Mouse (Mus musculus) forebrain, embryonic 14.5 days (tissue): ENCODE data around the gene Mbnl2. TPM values are rescaled to one million over a fixed set of nuclear protein-coding genes. Genes with fewer than 3 reads are reported as not detected.

Source experiments
- ATAC-seq: fragments of 200-750 bp; cut with Nextera tagmentation; 2 replicates; pipeline ENCODE4 v1.8.0; 2017; ENCODE audit warnings: mild to moderate bottlenecking, moderate library complexity
- DNase-seq: peaks from one replicate; pipeline ENCODE4 v3.0.0-alpha.2; 2015; ENCODE audit warnings: low spot score
- H3K27ac ChIP-seq: fragments of 300-500 bp; sonication (generic); 2 replicates; pipeline ENCODE4 v1.5.1; 2014; ENCODE audit warnings: low read depth, mild to moderate bottlenecking, control low read depth, low read length, moderate library complexity
- H3K27me3 ChIP-seq: fragments of 300-500 bp; sonication (generic); replicated peaks from 2 replicates; pipeline ENCODE4 v1.6.1; 2014; ENCODE audit warnings: low read length, control low read depth, mixed read lengths; ENCODE audit not compliant: control insufficient read depth, insufficient read depth
- H3K36me3 ChIP-seq: fragments of 300-500 bp; sonication (generic); 2 replicates; pipeline ENCODE4 v1.6.1; 2014; ENCODE audit warnings: low read length, control low read depth; ENCODE audit not compliant: control insufficient read depth, insufficient read depth
- H3K4me1 ChIP-seq: fragments of 300-500 bp; sonication (generic); 2 replicates; pipeline ENCODE4 v1.6.1; 2014; ENCODE audit warnings: antibody characterized with exemption, low read length, control low read depth; ENCODE audit not compliant: control insufficient read depth, insufficient read depth
- H3K4me2 ChIP-seq: fragments of 300-500 bp; sonication (generic); 2 replicates; pipeline ENCODE4 v1.6.1; 2014; ENCODE audit warnings: mild to moderate bottlenecking, control low read depth, low read length
- H3K4me3 ChIP-seq: fragments of 300-500 bp; sonication (generic); 2 replicates; pipeline ENCODE4 v1.5.1; 2014; ENCODE audit warnings: low read depth, low read length, control low read depth
- H3K9ac ChIP-seq: fragments of 300-500 bp; sonication (generic); 2 replicates; pipeline ENCODE4 v1.6.1; 2014; ENCODE audit warnings: mild to moderate bottlenecking, low read length, control low read depth, moderate library complexity
- H3K9me3 ChIP-seq: fragments of 300-500 bp; sonication (generic); replicated peaks from 2 replicates; pipeline ENCODE4 v1.6.1; 2016; ENCODE audit warnings: low read length, control low read depth, mixed read lengths; ENCODE audit not compliant: control insufficient read depth
- WGBS: fragments of 180-500 bp; shearing (Covaris S2); extraction: QIAGEN DNeasy Blood & Tissue Kit; methylation state at CpG from one replicate; pipeline ENCODE4 v1.1.7; 2014; 5-methylcytosine and 5-hydroxymethylcytosine counted together
- polyA plus RNA-seq: library from polyadenylated mRNA; unstranded; fragments of >200 nt; fragmentation: Nextera tagmentation; extraction: Ambion mirVana; gene quantifications from 2 replicates; pipeline ENCODE4 v1.2.1, GENCODE M21; 2014

The Mbnl2 gene
- polyA plus RNA-seq, 1 experiment from 2014 or later = 21.6 TPM

- no peak overlapping the region for H3K4me2 ChIP-seq
- no peaks in the 10 kb centered on the region for H3K27me3 ChIP-seq
- H3K9ac ChIP-seq = no peak overlapping the region
- H3K9me3 ChIP-seq = no peaks in the 10 kb centered on the region
- no peak overlapping the region for H3K4me3 ChIP-seq
- no peaks in the 10 kb centered on the region for H3K36me3 ChIP-seq
- no peak for DNase-seq
- H3K27ac ChIP-seq = no peak overlapping the region
- WGBS = 70% methylated on average over 8 of the region's 8 CpGs
- H3K4me1 ChIP-seq = no peaks in the 10 kb centered on the region
- no peak for ATAC-seq
These were observed 87.8 kb downstream of the Mbnl2 start for GRCm38 (mm10) chr14:120363090-120363818.

- Histone ChIP-seq H3K9ac (no peak overlapping the region), H3K27me3 (no peaks in the 10 kb centered on the region), H3K4me1 (no peaks in the 10 kb centered on the region), H3K4me3 (no peak overlapping the region), H3K9me3 (no peaks in the 10 kb centered on the region), H3K4me2 (no peak overlapping the region), H3K27ac (no peak overlapping the region), H3K36me3 (no peaks in the 10 kb centered on the region)
- ATAC-seq (no peak), DNase-seq (no peak)
- WGBS = 98% methylated on average over 4 of the region's 4 CpGs
These were observed 89.6 kb downstream of the Mbnl2 start for GRCm38 (mm10) chr14:120365088-120365487.

GRCm38 (mm10) chr14:120366962-120367361 is 91.5 kb downstream of the Mbnl2 start:
- no peaks in the 10 kb centered on the region for H3K4me1 ChIP-seq
- H3K9ac ChIP-seq = no peak overlapping the region
- H3K9me3 ChIP-seq = no peaks in the 10 kb centered on the region
- WGBS = 95% methylated on average over 8 of the region's 8 CpGs
- ATAC-seq (no peak), DNase-seq (no peak)
- no peaks in the 10 kb centered on the region for H3K36me3 ChIP-seq
- H3K4me3 ChIP-seq = no peak overlapping the region
- no peaks in the 10 kb centered on the region for H3K27me3 ChIP-seq
- no peak overlapping the region for H3K27ac ChIP-seq
- H3K4me2 ChIP-seq = no peak overlapping the region

DNA sequence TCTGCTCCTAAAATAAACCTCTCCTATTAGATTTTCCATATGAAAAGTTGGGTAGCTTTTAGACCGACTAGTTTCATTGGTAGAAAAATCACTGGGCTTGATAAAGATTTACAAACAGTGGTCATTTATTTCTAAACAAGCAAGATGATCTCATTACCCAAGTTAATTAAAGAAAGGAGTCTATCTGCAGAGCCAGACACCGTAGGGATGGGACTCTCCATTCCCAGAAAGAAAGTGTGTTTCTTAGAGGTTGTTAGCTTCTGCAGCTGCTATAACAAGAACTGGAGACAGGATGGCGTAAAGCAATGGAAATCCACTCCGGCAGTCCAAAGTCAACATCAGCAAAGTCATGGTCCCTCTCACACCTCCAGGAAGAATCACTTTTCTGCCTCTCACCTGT is 92.1 kb downstream of the Mbnl2 start:
- H3K4me2 ChIP-seq = no peak overlapping the region
- H3K27ac ChIP-seq = no peak overlapping the region
- WGBS = 89% methylated on average over 4 of the region's 4 CpGs
- no peaks in the 10 kb centered on the region for H3K4me1 ChIP-seq
- H3K9ac ChIP-seq = no peak overlapping the region
- DNase-seq (no peak), ATAC-seq (no peak)
- no peaks in the 10 kb centered on the region for H3K36me3 ChIP-seq
- H3K4me3 ChIP-seq = no peak overlapping the region
- no peaks in the 10 kb centered on the region for H3K27me3 ChIP-seq
- no peaks in the 10 kb centered on the region for H3K9me3 ChIP-seq

- Histone ChIP-seq H3K4me3 (no peak overlapping the region), H3K36me3 (no peaks in the 10 kb centered on the region), H3K27ac (no peak overlapping the region), H3K9ac (no peak overlapping the region), H3K9me3 (no peaks in the 10 kb centered on the region), H3K27me3 (no peaks in the 10 kb centered on the region), H3K4me1 (no peaks in the 10 kb centered on the region), H3K4me2 (no peak overlapping the region)
- ATAC-seq = no peak
- no peak for DNase-seq
- 91% methylated on average over 5 of the region's 5 CpGs for WGBS
These were observed 93.0 kb downstream of the Mbnl2 start for GRCm38 (mm10) chr14:120368456-120368855.

GRCm38 (mm10) chr14:120368914-120369391 is 93.5 kb downstream of the Mbnl2 start:
- H3K4me3 ChIP-seq = no peak overlapping the region
- H3K4me1 ChIP-seq = no peaks in the 10 kb centered on the region
- H3K9ac ChIP-seq = no peak overlapping the region
- WGBS = 85% methylated on average over 8 of the region's 8 CpGs
- no peak overlapping the region for H3K4me2 ChIP-seq
- DNase-seq (no peak), ATAC-seq (no peak)
- no peak overlapping the region for H3K27ac ChIP-seq
- no peaks in the 10 kb centered on the region for H3K36me3 ChIP-seq
- no peaks in the 10 kb centered on the region for H3K9me3 ChIP-seq
- H3K27me3 ChIP-seq = no peaks in the 10 kb centered on the region

DNA sequence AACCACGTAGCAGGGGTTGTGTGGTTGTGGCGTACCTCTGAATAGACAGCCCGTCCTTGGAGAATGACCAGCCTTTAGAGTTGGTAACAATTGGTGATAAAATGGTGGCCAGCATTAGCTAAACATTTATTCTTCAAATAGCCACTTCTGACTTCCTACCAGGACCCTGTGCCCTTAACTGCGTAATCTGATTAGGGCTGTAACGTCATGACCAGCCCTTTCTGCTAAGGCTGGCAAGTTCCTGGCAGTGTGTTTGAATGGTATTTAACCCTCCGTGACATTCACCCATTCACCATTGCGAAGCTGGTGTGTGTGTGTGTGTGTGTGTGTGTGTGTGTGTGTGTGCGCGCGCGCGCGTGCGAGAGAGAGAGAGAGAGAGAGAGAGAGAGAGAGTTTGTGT is 94.6 kb downstream of the Mbnl2 start:
- Histone ChIP-seq H3K4me1 (no peaks in the 10 kb centered on the region), H3K9me3 (no peaks in the 10 kb centered on the region), H3K4me3 (no peak overlapping the region), H3K27ac (no peak overlapping the region), H3K9ac (no peak overlapping the region), H3K4me2 (no peak overlapping the region), H3K27me3 (no peaks in the 10 kb centered on the region), H3K36me3 (no peaks in the 10 kb centered on the region)
- DNase-seq (no peak), ATAC-seq (no peak)
- WGBS = 87% methylated on average over 13 of the region's 14 CpGs

DNA sequence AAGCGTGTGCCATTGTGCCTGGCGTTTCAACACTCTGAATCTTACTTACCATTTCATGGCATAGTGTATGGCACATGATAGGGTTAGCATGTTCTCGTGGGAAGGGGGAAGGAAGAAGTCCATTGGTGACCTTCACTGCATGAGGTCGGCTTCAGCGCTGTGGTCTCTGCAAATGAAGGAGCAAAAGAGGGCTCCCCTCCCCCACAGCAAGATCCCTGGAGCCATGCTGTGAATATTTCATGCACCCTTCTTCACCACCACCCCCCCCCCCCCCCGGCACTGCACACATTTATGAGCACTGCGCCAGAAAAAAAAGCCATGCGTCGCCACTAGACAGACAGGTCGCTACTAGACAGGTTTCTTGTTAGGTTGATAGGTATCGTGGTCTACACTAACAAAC is 95.2 kb downstream of the Mbnl2 start:
- Histone ChIP-seq H3K9ac (no peak overlapping the region), H3K27ac (no peak overlapping the region), H3K27me3 (no peaks in the 10 kb centered on the region), H3K4me1 (no peaks in the 10 kb centered on the region), H3K36me3 (no peaks in the 10 kb centered on the region), H3K4me3 (no peak overlapping the region), H3K4me2 (no peak overlapping the region), H3K9me3 (no peaks in the 10 kb centered on the region)
- DNase-seq (no peak), ATAC-seq (no peak)
- WGBS = 86% methylated on average over 11 of the region's 11 CpGs

GRCm38 (mm10) chr14:120371174-120371573 is 95.7 kb downstream of the Mbnl2 start:
- H3K27me3 ChIP-seq = no peaks in the 10 kb centered on the region
- H3K4me2 ChIP-seq = no peak overlapping the region
- no peak for ATAC-seq
- H3K36me3 ChIP-seq = no peaks in the 10 kb centered on the region
- no peaks in the 10 kb centered on the region for H3K9me3 ChIP-seq
- no peaks in the 10 kb centered on the region for H3K4me1 ChIP-seq
- 78% methylated on average over 5 of the region's 5 CpGs for WGBS
- H3K4me3 ChIP-seq = no peak overlapping the region
- DNase-seq = no peak
- no peak overlapping the region for H3K9ac ChIP-seq
- no peak overlapping the region for H3K27ac ChIP-seq
